Mouse (Mus musculus) cortical plate, adult 2 months (tissue): ENCODE results near the gene Gm10100.

Experiments used
- CTCF ChIP-seq: fragments of 200-500 bp; IDR thresholded peaks from 2 replicates; pipeline ENCODE4 v1.5.1; 2011; ENCODE audit warnings: mild to moderate bottlenecking, control low read depth, low read length; ENCODE audit not compliant: insufficient read depth; ENCODE audit errors: extremely low read depth
- POLR2A ChIP-seq: fragments of 200-500 bp; IDR thresholded peaks from 2 replicates; pipeline ENCODE4 v1.6.1; 2011; ENCODE audit warnings: mild to moderate bottlenecking, low read length, control low read depth; ENCODE audit not compliant: insufficient read depth; ENCODE audit errors: extremely low read depth

DNA sequence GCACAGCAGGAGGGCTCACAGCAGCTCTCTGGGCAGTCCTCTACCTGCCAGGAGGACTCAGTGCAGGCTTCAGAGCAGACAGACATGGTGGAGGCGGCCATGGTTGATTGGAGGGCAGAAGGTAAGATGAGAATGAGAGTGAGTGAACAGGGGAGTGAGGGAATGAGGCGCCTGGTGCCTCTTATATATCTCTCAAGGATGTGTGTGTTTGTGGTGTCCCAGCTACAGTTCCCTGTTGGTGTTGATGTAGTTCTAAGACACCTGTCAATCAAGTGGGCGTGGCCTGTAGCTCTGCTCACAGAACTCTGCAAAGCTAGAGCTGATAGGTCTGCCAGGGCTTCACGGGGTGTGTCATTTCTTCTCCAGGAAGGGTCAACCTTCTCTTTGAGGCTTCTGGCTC is 29.2 kb upstream of the Gm10100 start, which contains the start of gene Gm9508:
- TF ChIP-seq CTCF (no peak), POLR2A (no peak)
